Mouse (Mus musculus) heart, embryonic 16.5 days (tissue): Measurements from ENCODE around the gene Golgb1. TPM values are rescaled to one million over a fixed set of nuclear protein-coding genes. Genes with fewer than 3 reads are reported as not detected.

Source experiments
- ATAC-seq: fragments of 200-750 bp; cut with Nextera tagmentation; replicated peaks from 2 replicates; pipeline ENCODE4 v1.8.0; 2017; ENCODE audit warnings: moderate number of reproducible peaks; ENCODE audit not compliant: insufficient read depth, low FRiP score; ENCODE audit errors: extremely low read depth
- H3K27ac ChIP-seq: fragments of 300-500 bp; sonication (generic); 2 replicates; pipeline ENCODE4 v1.5.1; 2014; ENCODE audit warnings: mild to moderate bottlenecking, low read length, control low read depth, moderate library complexity
- H3K27me3 ChIP-seq: fragments of 300-500 bp; sonication (generic); 2 replicates; pipeline ENCODE4 v1.6.1; 2014; ENCODE audit warnings: low read length, mixed read lengths; ENCODE audit not compliant: control insufficient read depth, insufficient read depth
- H3K36me3 ChIP-seq: fragments of 300-500 bp; sonication (generic); 2 replicates; pipeline ENCODE4 v1.6.1; 2014; ENCODE audit not compliant: control insufficient read depth, insufficient read depth
- H3K4me1 ChIP-seq: fragments of 300-500 bp; sonication (generic); 2 replicates; pipeline ENCODE4 v1.6.1; 2014; ENCODE audit warnings: low read length, mixed read lengths; ENCODE audit not compliant: control insufficient read depth, insufficient read depth
- H3K4me2 ChIP-seq: fragments of 300-500 bp; sonication (generic); 2 replicates; pipeline ENCODE4 v1.6.1; 2014; ENCODE audit warnings: low read depth, mild to moderate bottlenecking, control low read depth, low read length
- H3K4me3 ChIP-seq: fragments of 300-500 bp; sonication (generic); 2 replicates; pipeline ENCODE4 v1.5.1; 2014; ENCODE audit warnings: mild to moderate bottlenecking, control low read depth, low read length
- H3K9ac ChIP-seq: fragments of 300-500 bp; sonication (generic); 2 replicates; pipeline ENCODE4 v1.6.1; 2014; ENCODE audit warnings: low read length, control low read depth
- H3K9me3 ChIP-seq: fragments of 300-500 bp; sonication (generic); replicated peaks from 2 replicates; pipeline ENCODE4 v1.6.1; 2016; ENCODE audit warnings: low read length; ENCODE audit not compliant: control insufficient read depth
- WGBS: fragments of 180-500 bp; shearing (Covaris S2); extraction: QIAGEN DNeasy Blood & Tissue Kit; methylation state at CpG from one replicate; pipeline ENCODE4 v1.1.7; 2014; 5-methylcytosine and 5-hydroxymethylcytosine counted together
- polyA plus RNA-seq: library from polyadenylated mRNA; unstranded; fragments of >200 nt; fragmentation: Nextera tagmentation; extraction: Ambion mirVana; gene quantifications from 2 replicates; pipeline ENCODE4 v1.2.1, GENCODE M21; 2015

Gene Golgb1
- polyA plus RNA-seq, 1 experiment from 2014 or later = 53.0 TPM

- Histone ChIP-seq H3K4me3 (no peak overlapping the region), H3K27ac (no peak overlapping the region), H3K4me1 (no peaks in the 10 kb centered on the region), H3K36me3 (peaks cover 39% of the 10 kb centered on the region), H3K27me3 (no peaks in the 10 kb centered on the region), H3K4me2 (no peak overlapping the region), H3K9ac (no peak overlapping the region), H3K9me3 (no peaks in the 10 kb centered on the region)
- 70% methylated on average over 6 of the region's 6 CpGs for WGBS
- ATAC-seq = no peak
Measured at GRCm38 (mm10) chr16:36896712-36897111, 21.8 kb downstream of the Golgb1 start.

- H3K4me1 ChIP-seq = no peaks in the 10 kb centered on the region
- H3K9me3 ChIP-seq = no peaks in the 10 kb centered on the region
- WGBS = 89% methylated on average over 5 of the region's 5 CpGs
- no peak overlapping the region for H3K27ac ChIP-seq
- no peak overlapping the region for H3K4me2 ChIP-seq
- H3K27me3 ChIP-seq = no peaks in the 10 kb centered on the region
- no peak overlapping the region for H3K9ac ChIP-seq
- H3K36me3 ChIP-seq = peaks cover 46% of the 10 kb centered on the region
- ATAC-seq = no peak
- no peak overlapping the region for H3K4me3 ChIP-seq
Measured at GRCm38 (mm10) chr16:36903156-36903555, 28.2 kb downstream of the Golgb1 start.

- H3K4me2 ChIP-seq = no peak overlapping the region
- no peaks in the 10 kb centered on the region for H3K27me3 ChIP-seq
- no peak overlapping the region for H3K9ac ChIP-seq
- peaks cover 42% of the 10 kb centered on the region for H3K36me3 ChIP-seq
- 87% methylated on average over 10 of the region's 10 CpGs for WGBS
- H3K4me3 ChIP-seq = no peak overlapping the region
- 0 out of 2 replicates have a peak, but pooled peaks cover 5% of the 10 kb centered on the region for H3K4me1 ChIP-seq
- ATAC-seq = no peak
- H3K27ac ChIP-seq = no peak overlapping the region
- H3K9me3 ChIP-seq = no peaks in the 10 kb centered on the region
Measured at GRCm38 (mm10) chr16:36911909-36912308, 37.0 kb downstream of the Golgb1 start.

- no peak overlapping the region for H3K27ac ChIP-seq
- 0 out of 2 replicates have a peak, but pooled peaks cover 5% of the 10 kb centered on the region for H3K4me1 ChIP-seq
- no peak overlapping the region for H3K4me3 ChIP-seq
- H3K36me3 ChIP-seq = peaks cover 42% of the 10 kb centered on the region
- WGBS = 87% methylated on average over 13 of the region's 13 CpGs
- no peak for ATAC-seq
- no peaks in the 10 kb centered on the region for H3K9me3 ChIP-seq
- no peaks in the 10 kb centered on the region for H3K27me3 ChIP-seq
- H3K4me2 ChIP-seq = no peak overlapping the region
- H3K9ac ChIP-seq = no peak overlapping the region
Measured at GRCm38 (mm10) chr16:36912311-36912710, 37.4 kb downstream of the Golgb1 start.

GRCm38 (mm10) chr16:36914195-36914594 lies 39.3 kb downstream of the Golgb1 start:
- ATAC-seq = no peak
- no peak overlapping the region for H3K4me3 ChIP-seq
- H3K9ac ChIP-seq = no peak overlapping the region
- no peaks in the 10 kb centered on the region for H3K4me1 ChIP-seq
- WGBS = 68% methylated on average over 5 of the region's 5 CpGs
- no peaks in the 10 kb centered on the region for H3K27me3 ChIP-seq
- H3K27ac ChIP-seq = no peak overlapping the region
- no peaks in the 10 kb centered on the region for H3K9me3 ChIP-seq
- H3K36me3 ChIP-seq = peaks cover 50% of the 10 kb centered on the region
- H3K4me2 ChIP-seq = no peak overlapping the region

GRCm38 (mm10) chr16:36918505-36918904 lies 43.6 kb downstream of the Golgb1 start:
- no peak overlapping the region for H3K4me3 ChIP-seq
- no peaks in the 10 kb centered on the region for H3K4me1 ChIP-seq
- H3K9ac ChIP-seq = no peak overlapping the region
- ATAC-seq = no peak
- no peaks in the 10 kb centered on the region for H3K9me3 ChIP-seq
- no peaks in the 10 kb centered on the region for H3K27me3 ChIP-seq
- peaks cover 36% of the 10 kb centered on the region for H3K36me3 ChIP-seq
- WGBS = 94% methylated on average over 10 of the region's 10 CpGs
- H3K27ac ChIP-seq = no peak overlapping the region
- no peak overlapping the region for H3K4me2 ChIP-seq

GRCm38 (mm10) chr16:36920410-36920809 lies 45.5 kb downstream of the Golgb1 start:
- ATAC-seq = no peak
- H3K27ac ChIP-seq = no peak overlapping the region
- no peaks in the 10 kb centered on the region for H3K4me1 ChIP-seq
- no peak overlapping the region for H3K4me3 ChIP-seq
- no peak overlapping the region for H3K4me2 ChIP-seq
- 80% methylated on average over 3 of the region's 3 CpGs for WGBS
- H3K9me3 ChIP-seq = no peaks in the 10 kb centered on the region
- no peak overlapping the region for H3K9ac ChIP-seq
- no peaks in the 10 kb centered on the region for H3K27me3 ChIP-seq
- peaks cover 30% of the 10 kb centered on the region for H3K36me3 ChIP-seq

GRCm38 (mm10) chr16:36921067-36921613 lies 46.2 kb downstream of the Golgb1 start:
- H3K27me3 ChIP-seq = no peaks in the 10 kb centered on the region
- no peak overlapping the region for H3K27ac ChIP-seq
- no peak overlapping the region for H3K4me3 ChIP-seq
- no peaks in the 10 kb centered on the region for H3K4me1 ChIP-seq
- ATAC-seq = no peak
- H3K4me2 ChIP-seq = no peak overlapping the region
- H3K9me3 ChIP-seq = no peaks in the 10 kb centered on the region
- peaks cover 32% of the 10 kb centered on the region for H3K36me3 ChIP-seq
- H3K9ac ChIP-seq = no peak overlapping the region
- 89% methylated on average over 8 of the region's 8 CpGs for WGBS

GRCm38 (mm10) chr16:36921980-36922379 lies 47.0 kb downstream of the Golgb1 start:
- Histone ChIP-seq H3K36me3 (peaks cover 35% of the 10 kb centered on the region), H3K9me3 (no peaks in the 10 kb centered on the region), H3K27ac (no peak overlapping the region), H3K9ac (no peak overlapping the region), H3K4me1 (no peaks in the 10 kb centered on the region), H3K4me2 (no peak overlapping the region), H3K27me3 (no peaks in the 10 kb centered on the region), H3K4me3 (no peak overlapping the region)
- ATAC-seq = no peak
- WGBS = 80% methylated on average over 6 of the region's 6 CpGs
